Mouse (Mus musculus) CD8-positive naive resting alpha-beta T cell, adult 2 months (primary cell): Measurements from ENCODE around the gene Gm10999.
"Not testable (repeated sequence)": the region's sequence is repeated elsewhere in the genome, so short reads cannot be mapped to it uniquely, and the experiment has no call there.

ENCODE experiments used
- DNase-seq, 2 experiments: peaks; one replicate each; pipeline ENCODE4 v3.0.0; 2022; ENCODE audit warnings: low read depth in 2 of 2, low spot score in 2 of 2

The Gm10999 gene

GRCm38 (mm10) chr8:129131561-129131960 lies at the start of gene Gm10999:
TSS of gene Gm10999 (minus strand) at chr8:129131661.
- no peak for DNase-seq

- DNase-seq = no peak
These were observed 2.0 kb upstream of the Gm10999 start for GRCm38 (mm10) chr8:129133475-129133874.

GRCm38 (mm10) chr8:129115761-129116160 lies 15.7 kb downstream of the Gm10999 start:
- DNase-seq = not testable (repeated sequence)
